Mouse (Mus musculus): Measurements from ENCODE around the gene Ppfibp1.
"Not testable (repeated sequence)": the region's sequence is repeated elsewhere in the genome, so short reads cannot be mapped to it uniquely, and the experiment has no call there.

Ppfibp1 gene

GRCm38 (mm10) chr6:146887958-146888659 lies at the start of gene Ppfibp1:
Gene Ppfibp1, plus strand, starts transcription at chr6:146888487.
- in situ Hi-C loops (cut with MboI, MseI) = no loop called here

DNA sequence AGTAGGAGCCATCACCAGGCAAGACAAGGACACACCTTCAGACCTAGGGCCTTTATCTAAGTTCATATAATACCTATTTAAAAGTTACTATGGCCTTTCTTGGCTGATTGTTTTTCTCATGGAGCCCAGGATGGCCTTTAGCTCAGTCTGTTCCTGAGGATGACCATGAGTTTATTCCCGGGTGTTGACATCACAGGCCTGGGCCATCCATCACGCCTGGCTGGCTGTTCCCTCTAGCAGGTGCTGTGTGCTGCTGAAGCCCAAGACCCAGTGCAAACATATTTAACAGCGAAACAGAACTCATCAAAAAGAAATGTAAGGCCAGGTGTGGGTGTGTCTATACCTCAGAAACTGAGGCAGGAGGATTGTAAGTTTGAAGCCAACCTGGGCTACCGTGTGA lies 49.4 kb upstream of the Ppfibp1 start:
- in situ Hi-C loops (cut with MboI, MseI) = loop anchor here (25.0 kb wide), 1 partner anchor 398 kb away; no protein-coding TSS in a partner anchor

- in situ Hi-C loops (cut with MboI, MseI) = loop anchor here (25.0 kb wide), 1 partner anchor 392 kb away; no protein-coding TSS in a partner anchor
Observed at GRCm38 (mm10) chr6:146844867-146845266, 43.4 kb upstream of the Ppfibp1 start.

DNA sequence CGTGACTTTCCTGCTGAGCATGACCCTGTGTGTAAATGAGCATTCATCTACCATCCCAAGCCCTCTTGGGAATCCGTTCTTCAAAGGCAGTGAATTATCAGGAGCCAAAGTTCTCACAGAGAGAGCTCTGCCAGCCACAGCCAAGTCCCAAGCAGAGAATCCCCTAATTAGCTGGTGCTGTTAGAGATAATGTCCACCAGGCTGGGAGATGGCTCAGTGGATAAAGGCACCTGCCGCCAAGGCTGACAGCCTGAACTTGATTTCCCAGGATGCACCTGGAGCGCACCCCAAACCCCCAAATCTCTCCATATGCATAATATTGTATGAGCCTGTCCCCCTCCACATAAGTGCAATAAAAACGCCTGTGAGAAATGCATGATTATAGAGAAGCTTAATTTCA lies 42.9 kb upstream of the Ppfibp1 start:
- in situ Hi-C loops (cut with MboI, MseI) = loop anchor here (25.0 kb wide), 1 partner anchor 392 kb away; no protein-coding TSS in a partner anchor

GRCm38 (mm10) chr6:146845961-146846750 lies 42.1 kb upstream of the Ppfibp1 start:
- in situ Hi-C loops (cut with MboI, MseI) = loop anchor here (25.0 kb wide), 1 partner anchor 391 kb away; no protein-coding TSS in a partner anchor

DNA sequence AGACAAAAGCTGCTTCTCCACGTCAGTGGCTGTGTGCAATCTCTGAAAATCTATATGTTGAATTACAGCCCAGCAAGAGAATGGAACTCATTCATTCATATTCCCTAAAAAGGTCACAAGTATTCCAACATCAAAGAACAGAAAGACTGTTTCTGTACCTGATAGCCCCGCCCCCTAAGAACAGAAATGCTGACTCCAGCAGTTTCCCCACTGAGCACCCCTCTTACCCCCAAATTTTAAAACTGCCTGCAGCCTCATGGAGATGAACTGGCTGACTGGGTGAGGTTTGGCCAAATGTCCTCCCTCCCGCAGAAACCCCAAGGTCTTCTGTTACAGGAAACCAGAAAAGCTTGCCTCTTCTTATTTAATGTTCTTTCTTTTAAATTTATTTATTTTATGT lies 40.9 kb upstream of the Ppfibp1 start:
- in situ Hi-C loops (cut with MboI, MseI) = loop anchor here (25.0 kb wide), 1 partner anchor 390 kb away; no protein-coding TSS in a partner anchor

DNA sequence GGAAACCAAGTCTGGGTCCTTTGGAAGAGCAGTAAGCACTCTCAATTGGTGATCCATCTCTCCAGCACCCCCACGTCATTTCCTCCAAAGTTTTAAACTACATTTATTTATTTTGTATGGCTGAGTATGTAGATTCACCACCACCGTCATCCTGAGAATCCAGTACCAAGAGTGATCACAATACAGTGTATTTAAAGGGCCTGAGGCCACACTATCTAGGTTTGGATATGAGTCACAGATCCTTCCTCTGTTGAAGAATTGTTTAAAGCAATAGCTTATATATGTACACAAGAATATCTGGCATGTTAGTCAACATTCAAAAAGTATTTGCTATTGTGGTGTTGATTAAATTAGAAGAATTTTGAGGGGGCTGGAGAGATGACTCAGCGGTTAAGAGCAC lies 40.0 kb upstream of the Ppfibp1 start:
- in situ Hi-C loops (cut with MboI, MseI) = loop anchor here (25.0 kb wide), 1 partner anchor 389 kb away; no protein-coding TSS in a partner anchor

GRCm38 (mm10) chr6:146850050-146850449 lies 38.2 kb upstream of the Ppfibp1 start, which contains the start of gene Smco2:
Gene Smco2, plus strand, starts transcription at chr6:146850104.
- in situ Hi-C loops (cut with MboI, MseI) = no loop called here

DNA sequence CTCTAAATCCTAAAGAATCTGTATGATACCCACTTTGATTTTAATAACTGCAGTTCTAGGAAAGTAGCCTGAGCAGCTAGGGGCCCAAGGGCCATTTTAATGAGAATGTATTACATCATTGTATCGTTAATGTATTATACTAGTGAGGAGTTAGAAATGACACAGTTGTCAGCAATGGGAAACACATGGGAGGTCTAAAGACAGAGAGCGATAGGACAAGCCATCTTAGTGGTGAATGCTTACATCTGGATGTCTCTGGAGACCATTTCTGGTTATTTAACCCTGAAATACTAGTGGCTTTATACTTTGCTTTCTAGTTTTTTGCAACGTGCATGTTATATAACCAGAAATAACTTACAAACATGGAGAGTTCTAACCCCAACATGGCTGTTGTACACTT lies 36.4 kb upstream of the Ppfibp1 start:
- in situ Hi-C loops (cut with MboI, MseI) = no loop called here

DNA sequence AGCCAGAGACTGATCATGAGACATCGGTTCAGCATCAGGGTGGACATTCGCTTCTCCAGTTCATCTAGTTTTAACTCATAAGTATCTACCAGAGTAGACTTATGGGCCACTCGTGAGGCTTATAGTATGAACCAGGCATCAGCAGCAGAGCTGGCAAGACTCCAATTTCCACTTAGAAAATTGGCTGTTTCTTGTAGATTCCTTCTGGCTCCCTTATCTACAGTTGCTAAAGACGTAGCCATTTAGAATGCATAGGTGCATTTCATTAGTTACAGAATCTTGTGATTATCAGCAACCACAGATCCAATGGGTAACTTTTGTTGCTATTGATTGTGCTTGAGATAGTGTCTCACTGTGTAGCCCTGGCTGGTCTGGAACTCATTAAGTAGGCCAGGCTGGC lies 35.5 kb upstream of the Ppfibp1 start:
- in situ Hi-C loops (cut with MboI, MseI) = no loop called here

DNA sequence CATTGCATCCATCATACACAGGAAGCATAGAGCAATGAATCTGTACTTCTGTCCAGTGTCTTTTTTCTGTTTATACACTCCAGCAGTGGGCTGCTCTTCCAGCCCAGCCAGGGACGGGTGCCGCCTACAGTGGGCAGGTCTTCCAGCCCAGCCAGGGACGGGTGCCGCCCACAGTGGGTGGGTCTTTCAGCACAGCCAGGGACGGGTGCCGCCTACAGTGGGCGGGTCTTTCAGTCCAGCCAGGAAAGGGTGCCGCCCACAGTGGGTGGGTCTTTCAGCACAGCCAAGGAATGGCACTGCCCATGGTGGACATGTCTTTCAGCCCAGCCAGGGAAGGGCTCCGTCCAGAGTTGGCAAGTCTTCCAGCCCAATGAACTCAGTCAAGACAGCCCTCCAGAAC lies 33.1 kb upstream of the Ppfibp1 start:
- in situ Hi-C loops (cut with MboI, MseI) = no loop called here

- in situ Hi-C loops (cut with MboI, MseI) = no loop called here
Observed at GRCm38 (mm10) chr6:146857386-146857785, 30.9 kb upstream of the Ppfibp1 start.

GRCm38 (mm10) chr6:146863154-146863553 lies 25.1 kb upstream of the Ppfibp1 start:
- in situ Hi-C loops (cut with MboI, MseI) = no loop called here

DNA sequence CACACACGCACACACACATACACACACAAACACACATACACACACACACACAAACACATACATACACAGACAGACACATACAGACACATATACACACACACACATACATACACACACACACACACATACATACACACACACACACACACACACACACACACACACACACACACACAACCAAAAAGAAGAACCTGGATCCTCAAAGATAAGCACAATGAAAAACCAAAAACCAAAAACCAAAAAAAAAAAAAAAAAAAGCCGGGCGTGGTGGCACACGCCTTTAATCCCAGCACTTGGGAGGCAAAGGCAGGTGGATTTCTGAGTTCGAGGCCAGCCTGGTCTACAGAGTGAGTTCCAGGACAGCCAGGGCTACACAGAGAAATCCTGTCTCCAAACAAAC lies 23.9 kb upstream of the Ppfibp1 start:
- in situ Hi-C loops (cut with MboI, MseI) = not testable (repeated sequence)

- in situ Hi-C loops (cut with MboI, MseI) = no loop called here
Observed at GRCm38 (mm10) chr6:146865701-146866100, 22.6 kb upstream of the Ppfibp1 start.

GRCm38 (mm10) chr6:146871975-146872374 lies 16.3 kb upstream of the Ppfibp1 start:
- in situ Hi-C loops (cut with MboI, MseI) = no loop called here

- in situ Hi-C loops (cut with MboI, MseI) = no loop called here
Observed at GRCm38 (mm10) chr6:146874415-146874814, 13.9 kb upstream of the Ppfibp1 start.

DNA sequence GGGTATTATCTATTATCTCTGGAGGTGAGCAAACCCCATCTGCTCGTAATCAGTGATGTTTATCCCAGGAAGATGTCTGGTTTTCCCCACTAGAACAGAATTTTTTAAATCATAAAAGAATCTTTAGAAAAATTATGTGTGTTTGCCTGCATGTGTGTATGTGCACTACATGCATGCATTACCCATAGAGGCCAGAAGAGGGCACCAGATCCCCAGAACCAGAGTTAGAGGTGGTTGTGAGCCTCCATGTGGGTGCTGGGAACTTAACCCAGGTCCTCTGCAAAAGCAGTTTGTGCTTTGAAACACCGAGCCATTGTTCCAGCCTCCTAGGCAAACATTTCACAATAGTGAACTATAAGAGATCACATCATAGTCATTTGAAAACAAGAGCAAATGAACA lies 11.5 kb upstream of the Ppfibp1 start:
- in situ Hi-C loops (cut with MboI, MseI) = no loop called here

GRCm38 (mm10) chr6:146877425-146878045 lies 10.8 kb upstream of the Ppfibp1 start:
- in situ Hi-C loops (cut with MboI, MseI) = no loop called here

- in situ Hi-C loops (cut with MboI, MseI) = no loop called here
Observed at GRCm38 (mm10) chr6:146878926-146879325, 9.4 kb upstream of the Ppfibp1 start.

DNA sequence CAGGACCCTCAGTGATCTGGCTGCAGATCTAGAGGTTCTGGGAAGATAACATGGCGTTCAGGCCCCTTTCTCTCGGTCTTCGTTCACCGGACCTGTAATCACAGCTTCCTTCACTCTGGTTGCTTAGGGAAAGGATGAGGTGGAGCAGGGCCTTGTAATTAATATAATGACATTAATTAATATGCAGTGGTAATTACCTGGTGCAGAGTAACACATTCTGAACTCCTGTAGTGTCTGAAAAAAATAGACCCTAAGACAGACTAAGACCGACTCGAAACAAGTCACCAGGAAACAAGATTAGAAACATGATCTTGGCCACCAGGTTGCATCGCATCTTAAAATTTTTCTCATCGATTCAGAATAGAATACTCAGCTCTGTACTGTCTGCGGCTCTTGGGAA lies 8.4 kb upstream of the Ppfibp1 start:
- in situ Hi-C loops (cut with MboI, MseI) = loop anchor here (5.0 kb wide), 1 partner anchor 232 kb away; no protein-coding TSS in a partner anchor

- in situ Hi-C loops (cut with MboI, MseI) = loop anchor here (5.0 kb wide), 1 partner anchor 232 kb away; no protein-coding TSS in a partner anchor
Observed at GRCm38 (mm10) chr6:146880296-146880695, 8.0 kb upstream of the Ppfibp1 start.
